Mouse (Mus musculus) T-helper 1 cell (primary cell): ENCODE measurements at regions not wholly inside any gene's neighbourhood (a gene's known extent, or its start where the extent isn't known, plus 50 kb on each side); places are given as distances from the start of the nearest gene placed in this dataset.

Source experiments
- in situ Hi-C: fragments of 300-600 bp; cut with MboI, MseI; formaldehyde crosslinking; loops from one replicate; pipeline ENCODE4 v1.15.1; 2025; ENCODE audit warnings: high pct_unique_total_duplicates

- in situ Hi-C loops, result no loop called here
Observed at GRCm38 (mm10) chr9:113181182-113181581, 526.9 kb downstream of the Pdcd6ip start.

- in situ Hi-C loops, result no loop called here
Observed at GRCm38 (mm10) chr9:113177918-113178235, 530.2 kb downstream of the Pdcd6ip start.

- in situ Hi-C loops, result no loop called here
Observed at GRCm38 (mm10) chr9:113177181-113177917, 530.7 kb downstream of the Pdcd6ip start.

DNA sequence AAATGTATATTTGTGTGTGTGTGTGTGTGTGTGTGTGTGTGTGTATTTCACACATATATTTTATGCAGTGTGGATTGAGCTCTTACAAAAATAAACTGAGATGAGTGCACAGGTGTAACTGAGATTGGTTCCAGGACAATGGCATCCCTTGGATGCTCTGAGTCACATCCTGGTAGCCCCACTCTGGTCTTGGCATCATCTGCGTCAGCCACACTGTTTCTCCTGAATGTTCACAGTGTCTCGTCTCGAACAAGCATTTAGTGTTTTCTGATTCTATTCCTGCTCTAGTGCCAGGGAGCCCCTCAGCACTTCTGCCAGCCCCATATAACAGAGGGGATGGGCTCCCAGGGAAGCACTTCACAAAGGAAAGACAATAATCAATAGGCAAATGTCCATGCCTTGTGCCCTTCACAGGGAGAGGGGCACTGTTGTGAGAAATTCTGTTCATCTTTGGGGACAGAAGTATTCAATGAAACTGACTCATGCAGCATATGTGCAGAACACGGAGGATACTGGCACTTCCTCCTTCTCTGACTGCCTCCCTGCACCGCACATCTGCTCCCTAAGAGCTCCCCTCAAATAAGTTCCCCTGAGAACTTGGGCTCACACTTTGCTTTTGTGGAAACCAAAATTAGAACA, 536.2 kb downstream of the Pdcd6ip start:
- in situ Hi-C loops, result no loop called here

GRCm38 (mm10) chr9:113162897-113163874, 544.9 kb downstream of the Pdcd6ip start:
- in situ Hi-C loops, result no loop called here

GRCm38 (mm10) chr9:113160011-113160410, 548.0 kb downstream of the Pdcd6ip start:
- in situ Hi-C loops, result no loop called here

DNA sequence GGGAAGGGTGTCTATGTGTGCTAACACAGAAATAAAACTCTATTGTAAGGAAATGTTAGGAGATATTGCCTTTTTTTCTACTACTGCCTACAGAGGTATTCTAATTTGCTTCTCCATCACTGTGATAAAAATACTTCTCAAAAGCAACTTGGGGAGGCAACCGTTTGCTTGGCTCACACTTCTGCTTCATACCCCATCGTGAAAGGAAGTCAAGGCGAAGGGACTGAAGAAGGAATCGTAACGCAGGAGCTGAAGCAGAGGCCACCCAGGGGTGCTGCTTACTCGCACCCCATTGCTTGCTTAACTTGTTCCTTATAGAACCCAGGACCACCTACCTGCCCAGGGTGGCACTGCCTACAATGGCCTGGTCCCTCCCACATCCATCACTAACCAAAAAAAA, 550.0 kb downstream of the Pdcd6ip start:
- in situ Hi-C loops, result no loop called here

- in situ Hi-C loops, result no loop called here
Observed at GRCm38 (mm10) chr9:113157474-113158076, 550.5 kb downstream of the Pdcd6ip start.

DNA sequence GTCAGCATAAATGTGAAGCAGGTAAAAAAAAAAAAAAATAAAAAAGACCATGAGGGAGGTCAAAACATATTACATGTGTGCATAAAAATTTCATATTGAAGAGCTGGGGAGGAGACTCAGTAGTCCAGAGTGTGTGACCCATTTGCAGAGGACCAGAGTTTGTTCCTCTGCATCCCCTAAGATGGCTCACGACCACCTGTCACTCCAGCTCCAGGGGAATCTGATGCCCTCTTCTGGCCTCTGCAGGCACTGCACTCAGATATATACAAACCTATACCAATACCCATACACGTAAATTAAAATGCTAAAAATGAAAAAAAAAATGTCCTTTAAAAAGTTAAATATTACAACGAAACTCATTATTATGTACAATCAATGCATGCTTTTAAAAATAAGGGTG, 551.4 kb downstream of the Pdcd6ip start:
- in situ Hi-C loops, result no loop called here

- in situ Hi-C loops, result loop anchor here (10.0 kb wide), 1 partner anchor 1544 kb away; no protein-coding TSS in a partner anchor
Observed at GRCm38 (mm10) chr9:113149084-113149483, 559.0 kb downstream of the Pdcd6ip start.

DNA sequence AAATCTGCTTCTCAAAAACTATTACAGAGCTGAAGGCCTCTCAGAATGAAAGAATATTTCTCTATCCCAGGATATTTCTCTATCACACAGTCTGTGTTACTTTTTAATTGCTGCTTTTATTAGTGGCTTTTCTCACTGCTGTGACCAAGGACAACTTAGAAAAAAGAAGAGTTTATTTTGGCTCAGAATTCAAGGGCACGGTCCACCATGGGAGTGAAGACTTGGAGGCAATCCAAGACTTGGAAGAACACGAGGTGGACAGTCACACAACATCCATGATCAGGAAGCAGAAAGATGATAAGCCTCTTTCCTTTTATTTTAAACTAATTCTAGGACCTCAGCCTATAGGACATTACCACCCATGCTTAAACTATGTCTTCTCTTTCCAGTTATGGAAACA, 561.5 kb downstream of the Pdcd6ip start:
- in situ Hi-C loops, result loop anchor here (10.0 kb wide), 1 partner anchor 1542 kb away; no protein-coding TSS in a partner anchor

DNA sequence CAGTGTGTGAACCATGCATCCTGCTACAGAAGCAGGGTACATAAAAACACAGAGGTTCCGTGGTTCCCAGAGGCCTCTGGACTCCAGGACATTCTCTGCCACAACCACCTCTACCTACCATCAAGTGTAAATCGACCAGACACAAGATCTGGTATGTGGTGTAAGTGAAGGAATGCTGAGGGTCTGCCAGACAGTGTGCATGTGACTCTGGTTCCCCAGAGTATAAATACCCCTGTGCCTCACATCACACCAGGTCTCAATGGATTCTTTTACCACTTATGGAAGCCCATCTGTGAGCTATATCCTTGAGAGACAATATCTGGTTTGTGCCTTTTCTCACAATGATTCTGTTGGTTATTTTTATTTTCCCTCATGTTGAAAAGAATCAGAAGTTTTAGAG, 563.0 kb downstream of the Pdcd6ip start:
- in situ Hi-C loops, result loop anchor here (10.0 kb wide), 1 partner anchor 1540 kb away; no protein-coding TSS in a partner anchor

- in situ Hi-C loops, result no loop called here
Observed at GRCm38 (mm10) chr9:113134611-113135010, 573.4 kb downstream of the Pdcd6ip start.

DNA sequence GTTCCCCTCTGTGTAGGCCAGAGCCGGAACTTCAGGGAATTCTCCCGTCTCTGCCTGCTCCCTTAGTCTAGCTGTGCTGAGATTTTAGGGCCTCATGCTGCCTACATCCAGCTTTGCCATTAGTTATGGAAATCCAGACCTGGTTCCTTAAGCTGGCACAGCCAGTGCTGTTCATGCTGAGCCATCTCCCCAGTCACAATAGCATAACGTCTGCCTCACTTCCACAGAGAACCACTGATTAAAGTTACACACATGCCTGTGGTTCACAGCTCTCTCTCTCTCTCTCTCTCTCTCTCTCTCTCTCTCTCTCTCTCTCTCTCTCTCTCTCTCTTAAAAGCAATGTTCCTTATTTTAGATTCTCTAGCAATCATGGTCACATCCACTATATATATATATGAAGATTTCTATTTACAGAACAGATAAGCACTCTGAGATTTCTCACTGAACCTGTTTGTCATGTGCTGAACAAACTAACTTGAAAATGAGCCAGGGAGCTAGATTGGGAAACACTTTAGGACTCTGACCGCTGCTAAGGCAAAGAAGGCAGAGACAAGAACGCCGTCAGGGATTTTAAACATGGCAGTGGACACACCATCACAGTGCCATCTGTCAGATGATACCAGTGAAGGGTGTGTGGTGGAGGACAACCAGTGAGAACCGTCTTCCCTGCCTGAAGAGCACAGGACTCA, 584.9 kb downstream of the Pdcd6ip start:
- in situ Hi-C loops, result no loop called here

- in situ Hi-C loops, result no loop called here
Observed at GRCm38 (mm10) chr9:113122253-113122749, 585.8 kb downstream of the Pdcd6ip start.

DNA sequence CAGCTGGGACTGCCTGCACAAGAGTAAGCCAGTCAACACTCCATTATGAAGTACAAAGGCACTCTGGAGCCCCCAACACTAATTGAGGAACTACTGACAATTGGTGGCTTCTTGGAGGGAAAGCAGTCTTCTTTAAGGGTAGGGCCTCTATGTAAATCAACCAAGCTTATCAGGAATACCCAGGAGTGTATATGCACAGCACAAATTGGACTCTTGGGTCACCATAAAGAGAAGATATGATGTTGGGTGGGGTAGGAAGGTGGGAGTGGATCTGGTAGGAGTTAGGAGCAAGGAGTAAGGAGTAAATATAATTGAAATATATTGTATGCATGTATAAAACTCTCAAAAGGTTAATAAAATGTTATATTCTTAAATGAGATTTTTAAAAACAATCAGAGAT, 587.7 kb downstream of the Pdcd6ip start:
- in situ Hi-C loops, result no loop called here

DNA sequence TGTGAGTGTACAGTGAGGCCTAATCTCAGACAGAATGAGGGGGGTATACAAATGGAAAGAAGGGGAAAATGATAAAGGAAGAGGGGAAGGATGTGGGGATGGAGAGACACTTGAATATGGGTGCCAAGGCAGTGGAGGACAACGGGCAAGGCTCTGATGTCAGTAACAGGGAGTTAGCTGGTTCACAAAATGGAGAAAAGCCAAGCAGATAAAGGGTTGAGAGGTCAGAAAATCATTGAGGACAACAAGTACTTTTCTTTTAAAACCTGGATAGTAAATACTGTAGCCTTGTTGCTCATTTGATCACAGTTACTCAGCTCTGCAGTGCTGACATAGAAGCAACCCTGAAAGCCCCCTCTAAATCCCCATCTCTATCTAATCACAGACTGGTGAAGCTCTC, 588.3 kb downstream of the Pdcd6ip start:
- in situ Hi-C loops, result no loop called here

DNA sequence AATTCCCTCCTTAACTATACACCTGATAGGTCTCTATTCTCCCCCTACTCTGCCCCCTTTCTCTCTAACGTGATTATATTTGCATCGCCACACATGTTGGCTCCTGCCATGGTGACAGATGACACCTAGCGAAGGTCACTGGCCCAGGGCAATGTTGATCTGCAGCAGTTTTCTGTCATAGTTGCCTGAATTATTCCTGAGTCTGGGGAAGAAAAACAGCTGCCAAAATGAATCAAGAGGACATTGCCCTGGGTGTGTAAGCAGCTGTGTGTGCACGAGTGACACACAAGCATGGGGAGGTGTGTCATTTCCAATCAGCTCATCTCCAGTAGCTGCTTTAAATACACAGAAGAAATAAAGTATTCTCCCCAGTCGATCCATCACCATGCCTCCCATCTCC, 592.5 kb downstream of the Pdcd6ip start:
- in situ Hi-C loops, result no loop called here

DNA sequence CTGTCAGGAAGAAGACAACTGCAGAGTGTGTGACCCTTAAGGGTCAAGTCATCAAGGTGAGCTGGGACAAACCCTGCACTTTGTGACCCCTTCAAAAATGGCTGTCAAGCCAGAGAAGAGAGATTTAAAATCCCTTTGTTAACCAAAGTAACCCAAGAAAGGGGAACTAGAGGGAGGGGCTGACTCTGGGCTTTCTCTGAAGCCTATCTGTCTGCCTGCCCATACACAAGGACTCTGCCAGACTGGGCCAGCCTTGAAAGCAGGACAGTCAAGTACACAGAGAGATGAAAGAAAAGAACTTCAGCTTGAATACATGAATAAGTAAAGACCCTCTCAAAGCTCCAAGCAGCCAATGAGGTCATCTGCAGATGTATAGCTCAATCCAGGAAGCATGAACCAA, 595.3 kb downstream of the Pdcd6ip start:
- in situ Hi-C loops, result no loop called here

DNA sequence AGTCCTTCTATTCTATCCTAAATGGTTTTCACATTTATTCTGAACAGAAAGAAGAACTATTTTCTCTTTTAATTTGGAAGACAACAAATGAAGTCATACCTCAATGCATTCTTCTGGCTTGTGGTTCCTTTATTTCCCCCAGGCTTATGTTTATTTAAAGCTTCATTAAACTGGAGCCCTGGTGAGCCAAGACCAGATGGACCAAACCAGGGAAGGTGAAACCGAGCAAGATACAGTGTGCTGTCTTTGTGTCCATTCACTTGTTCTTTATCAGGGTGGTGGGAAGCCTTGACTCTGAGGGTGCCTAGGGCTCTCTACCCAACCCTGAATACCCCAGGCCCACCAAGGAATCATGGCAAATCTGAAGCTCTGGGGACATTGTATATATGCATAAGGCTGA, 606.3 kb downstream of the Pdcd6ip start:
- in situ Hi-C loops, result no loop called here

DNA sequence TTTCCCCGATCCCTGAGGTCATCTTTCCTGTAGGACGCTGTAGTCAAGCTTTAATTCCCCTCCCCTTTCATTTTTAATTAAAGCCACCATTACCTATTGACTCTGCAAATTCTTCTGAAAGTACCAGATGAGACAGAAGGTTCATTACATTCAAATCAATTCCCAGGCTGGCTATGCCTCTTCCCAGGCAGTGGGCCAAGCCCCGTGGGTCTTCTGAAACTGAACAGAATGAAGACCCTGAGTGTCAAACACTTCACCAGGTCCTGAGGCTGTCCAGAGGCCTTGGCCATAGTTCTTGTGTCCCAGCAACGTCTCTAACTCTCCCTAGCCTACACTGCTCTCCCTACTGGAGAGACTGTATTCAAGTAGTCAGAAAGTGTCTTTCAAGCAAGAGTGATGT, 607.4 kb downstream of the Pdcd6ip start:
- in situ Hi-C loops, result no loop called here
